Mouse (Mus musculus): ENCODE measurements around the gene Satb2. TPM values are rescaled to one million over a fixed set of nuclear protein-coding genes. Genes with fewer than 3 reads are reported as not detected.

The Satb2 gene
- total RNA-seq, 4 experiments from 2014 or later: 0.16 to 0.59 (median 0.18) TPM

DNA sequence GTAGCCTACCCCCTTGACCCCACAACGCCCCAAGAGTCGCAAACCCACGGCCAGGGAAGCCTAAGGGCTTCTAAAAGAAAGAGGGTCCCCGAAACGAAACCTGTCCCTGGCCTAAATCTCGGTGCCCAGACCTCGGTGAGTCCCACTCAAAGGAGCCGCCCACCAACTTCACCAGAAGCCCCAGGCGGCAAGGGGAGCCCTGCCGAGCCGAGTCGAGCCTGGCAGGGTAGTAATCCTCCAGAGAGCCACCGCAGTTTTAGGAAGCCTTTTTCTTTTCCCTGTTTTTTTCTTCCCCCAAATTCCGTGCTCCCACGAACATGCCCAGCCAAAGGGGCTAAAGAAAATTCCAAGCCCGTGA is 4.9 kb downstream of the Satb2 start:
- no peak for DNase-seq (ENCODE audit: low spot score in 2 of 2)

DNA sequence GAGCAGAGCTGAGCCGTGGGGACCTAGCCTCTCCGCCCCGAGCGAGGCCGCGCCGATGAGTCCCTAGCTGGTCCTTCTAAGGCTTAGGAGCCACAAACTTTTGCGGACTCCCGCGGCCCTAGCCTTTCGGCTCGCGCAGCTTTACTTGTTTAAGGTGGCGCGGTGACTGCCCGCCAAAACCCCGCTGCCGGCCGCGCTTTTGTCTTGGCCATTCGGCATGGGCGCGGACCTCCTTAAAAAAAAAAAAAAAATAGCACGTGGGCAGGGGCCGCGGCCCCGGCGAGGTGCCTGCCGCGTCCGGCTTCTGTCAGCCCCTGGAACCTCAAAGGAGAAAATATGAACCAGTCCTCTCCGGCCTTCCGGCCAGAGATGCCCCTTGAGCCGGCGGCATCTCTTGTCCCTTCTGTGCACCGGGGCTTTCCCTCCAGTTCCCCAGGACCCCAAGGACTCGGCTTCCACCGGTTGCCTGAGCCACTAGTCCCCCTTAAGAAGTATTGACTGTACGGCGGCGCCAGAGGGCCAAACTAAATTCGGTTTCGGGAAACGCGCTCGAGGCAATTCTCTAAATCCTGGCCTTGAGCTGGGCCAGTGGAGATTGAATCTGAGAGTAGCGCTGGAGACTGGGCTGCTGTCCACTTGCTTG is 5.4 kb downstream of the Satb2 start:
- peak; percentile 87 to 90 for DNase-seq (ENCODE audit: low spot score in 2 of 2)

DNA sequence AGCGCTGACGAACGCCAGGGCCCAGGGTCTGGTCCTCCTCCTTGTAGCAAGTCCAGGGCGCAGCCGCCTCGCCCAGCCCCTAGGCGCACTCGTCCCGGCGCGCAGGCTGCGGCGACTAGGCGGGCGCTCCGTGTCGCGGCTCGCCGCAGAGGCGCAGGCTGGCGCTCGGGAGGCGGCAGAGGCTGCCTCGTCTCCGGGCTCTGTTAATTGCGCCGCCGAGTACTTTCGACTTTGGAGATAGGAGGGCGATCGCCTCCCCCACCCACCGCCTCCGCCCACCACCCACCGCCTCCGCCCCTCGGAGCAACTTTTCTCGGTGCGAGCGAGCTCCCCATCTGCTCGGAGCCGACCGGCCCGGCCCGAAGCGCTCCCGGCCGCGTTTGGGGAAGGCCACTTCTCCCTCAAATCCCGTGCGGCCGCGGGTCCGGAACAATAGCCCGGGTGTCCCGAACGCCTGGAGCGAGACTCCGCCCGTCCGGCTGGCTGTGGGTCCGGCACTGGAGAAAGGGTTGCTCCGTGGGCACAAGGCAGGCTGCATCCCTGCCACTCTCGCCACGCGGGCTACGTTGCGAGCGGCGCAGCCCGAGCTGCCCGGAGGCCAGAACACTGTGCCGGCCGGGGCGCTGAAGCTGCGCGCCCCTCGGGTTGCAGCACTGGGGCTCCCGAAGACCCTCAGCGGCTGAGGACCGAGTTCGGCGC is 6.0 kb downstream of the Satb2 start:
- DNase-seq (ENCODE audit: low spot score in 2 of 2): peak in 1 of 2 experiments; percentile 20

DNA sequence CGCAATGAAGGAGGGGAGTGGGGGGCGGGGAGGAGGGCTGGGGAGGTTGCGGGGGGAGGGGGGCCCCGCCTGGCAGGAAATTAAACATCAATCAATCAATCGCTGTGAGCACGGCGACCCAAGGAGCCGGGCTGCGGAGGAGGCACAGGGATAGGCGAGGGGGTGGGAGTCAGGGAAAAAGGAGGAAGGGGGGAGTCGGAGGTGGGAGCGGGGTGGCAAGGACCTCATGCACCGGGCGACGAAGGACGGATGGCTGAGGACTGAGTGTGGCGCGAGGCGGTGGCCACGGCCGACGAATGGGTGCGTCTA is 6.6 kb downstream of the Satb2 start:
- DNase-seq (ENCODE audit: low spot score in 2 of 2): no peak

GRCm38 (mm10) chr1:56971441-56971861 is 7.0 kb downstream of the Satb2 start:
- no peak for DNase-seq (ENCODE audit: low spot score in 2 of 2)

DNA sequence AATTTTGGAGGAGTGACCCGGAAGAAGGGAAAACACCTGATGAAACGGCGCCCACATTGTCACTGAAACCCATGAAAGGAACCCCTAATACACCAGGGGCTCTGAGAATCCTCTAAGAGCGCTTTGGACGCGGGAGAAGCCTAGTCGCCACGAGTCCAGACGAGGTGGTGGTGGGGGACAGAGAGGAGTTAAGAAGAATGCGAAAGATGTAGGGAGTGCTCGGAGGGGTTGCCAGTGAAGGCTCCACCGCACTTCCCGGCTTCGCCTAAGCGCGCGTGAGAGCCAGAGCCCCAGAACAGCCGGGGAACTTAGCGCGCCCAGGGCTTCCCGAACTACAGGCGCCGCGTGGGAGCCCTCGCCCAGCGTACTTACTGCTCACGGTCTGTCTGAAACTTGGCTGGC is 7.7 kb downstream of the Satb2 start:
- DNase-seq (ENCODE audit: low spot score in 2 of 2): no peak

GRCm38 (mm10) chr1:56969364-56970360 is 8.8 kb downstream of the Satb2 start:
- no peak for DNase-seq (ENCODE audit: low spot score in 2 of 2)

- no peak for DNase-seq (ENCODE audit: low spot score in 2 of 2)
Observed at GRCm38 (mm10) chr1:56965879-56966579, 12.4 kb downstream of the Satb2 start.

DNA sequence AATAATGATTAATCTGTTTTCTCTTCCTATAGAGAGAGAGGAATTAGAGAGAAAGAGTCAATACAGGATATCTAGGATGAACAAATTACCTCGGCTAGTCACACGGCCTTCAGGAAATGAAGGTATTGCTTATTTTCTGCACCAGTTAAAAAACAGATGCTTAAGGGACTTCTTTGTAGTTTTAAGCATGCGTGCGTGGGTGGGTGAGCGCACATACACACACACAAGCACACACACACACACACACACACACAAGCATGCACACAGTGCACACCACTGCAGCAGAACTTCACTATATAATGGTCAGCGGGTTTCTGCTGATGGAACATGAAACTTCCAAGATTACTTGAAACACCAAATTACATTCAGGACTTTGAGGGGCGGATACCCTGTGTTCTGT is 14.0 kb downstream of the Satb2 start:
- no peak for DNase-seq (ENCODE audit: low spot score in 2 of 2)

- DNase-seq (ENCODE audit: low spot score in 2 of 2): no peak
Observed at GRCm38 (mm10) chr1:56963291-56963690, 15.2 kb downstream of the Satb2 start.

DNA sequence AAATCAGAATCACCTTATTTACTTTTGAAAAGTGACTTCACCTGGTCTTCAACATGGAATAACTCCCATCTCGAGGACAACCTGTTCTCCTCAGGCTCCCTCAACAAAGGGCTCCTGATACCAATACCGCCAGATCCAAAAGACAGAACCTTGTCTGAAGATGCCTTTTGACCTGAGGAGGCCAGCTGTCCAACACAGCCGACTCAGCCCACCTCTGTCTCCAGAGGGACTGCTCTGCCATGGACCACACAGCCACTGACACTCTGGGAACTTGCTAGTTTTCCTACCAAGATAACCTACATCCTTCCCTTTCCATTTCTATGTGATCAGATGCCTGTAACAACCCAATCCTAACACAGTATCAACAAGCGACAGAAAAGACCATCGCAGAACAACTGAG is 19.5 kb downstream of the Satb2 start:
- DNase-seq (ENCODE audit: low spot score in 2 of 2): no peak

GRCm38 (mm10) chr1:56957942-56958341 is 20.5 kb downstream of the Satb2 start:
- DNase-seq (ENCODE audit: low spot score in 2 of 2): no peak

- DNase-seq (ENCODE audit: low spot score in 2 of 2): no peak
Observed at GRCm38 (mm10) chr1:56956811-56957210, 21.6 kb downstream of the Satb2 start.

- no peak for DNase-seq (ENCODE audit: low spot score in 2 of 2)
Observed at GRCm38 (mm10) chr1:56955739-56956085, 22.7 kb downstream of the Satb2 start.

DNA sequence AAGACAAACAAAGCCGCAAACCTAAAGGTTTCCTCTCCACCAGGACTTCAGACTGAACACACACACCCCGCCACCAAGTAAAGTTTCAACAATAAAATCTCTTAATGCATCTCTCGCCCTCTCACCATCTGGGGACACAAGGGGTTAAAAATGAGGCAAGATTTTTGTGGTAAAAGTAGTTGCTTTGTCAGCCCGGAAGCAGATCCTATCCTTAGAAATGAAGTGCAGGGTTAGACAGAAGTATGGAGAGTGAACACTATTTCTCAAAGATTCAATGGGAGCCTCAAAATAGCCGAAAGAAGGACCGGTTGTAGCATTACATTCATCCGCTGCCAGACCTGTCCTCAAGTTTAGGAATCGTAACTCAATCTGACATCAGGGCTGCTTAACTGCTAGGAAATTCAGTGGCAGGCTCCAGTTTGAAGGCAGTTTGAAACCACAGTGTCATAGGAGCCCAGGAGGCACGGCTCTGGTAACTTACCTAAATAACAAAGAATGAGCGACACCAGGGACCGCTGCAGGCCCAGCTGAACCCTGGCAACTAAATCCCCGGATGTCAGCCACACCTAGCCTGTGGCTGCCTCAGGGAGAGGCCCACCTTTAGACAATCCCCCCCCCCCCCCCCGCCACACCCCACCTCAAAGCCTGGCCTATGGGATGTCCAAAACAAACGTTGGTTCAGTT is 23.3 kb downstream of the Satb2 start:
- no peak for DNase-seq (ENCODE audit: low spot score in 2 of 2)

DNA sequence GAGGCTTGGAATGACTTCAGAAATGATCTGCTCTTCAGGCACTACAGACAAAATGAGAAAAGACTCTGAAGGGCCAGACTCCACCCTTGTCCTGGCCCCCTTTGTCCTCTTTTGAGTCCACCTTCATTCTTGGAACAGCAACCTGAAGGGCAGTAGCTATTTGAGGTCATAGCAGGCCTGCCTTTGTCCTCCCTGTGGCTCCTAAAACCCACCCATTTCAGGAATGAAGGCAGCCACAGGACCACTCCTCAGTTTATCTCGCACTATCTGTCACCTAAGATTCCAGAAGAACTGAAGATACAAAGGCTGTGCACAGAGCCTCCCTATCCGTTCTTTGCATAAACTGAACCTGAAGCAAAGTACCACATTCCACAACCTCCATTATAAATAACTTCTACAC is 24.9 kb downstream of the Satb2 start:
- DNase-seq (ENCODE audit: low spot score in 2 of 2): no peak

DNA sequence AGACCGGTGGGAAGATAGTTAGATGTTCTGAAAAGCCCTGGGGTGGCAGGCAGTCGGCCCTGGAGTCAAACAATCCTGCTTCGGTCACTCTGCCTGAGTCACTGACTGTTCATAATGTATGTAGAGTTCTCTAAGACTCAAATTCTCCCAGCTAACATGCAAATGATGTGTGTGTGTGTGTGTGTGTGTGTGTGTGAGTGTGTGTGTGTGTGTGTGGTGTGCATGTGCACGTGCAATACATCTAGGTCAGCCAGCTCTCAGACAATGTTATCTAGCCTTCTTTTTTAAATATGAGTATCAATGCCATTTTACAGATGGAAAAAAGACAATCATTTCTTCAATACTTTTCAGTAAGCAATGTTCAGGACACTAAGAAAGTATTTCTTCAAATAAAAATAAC is 26.5 kb downstream of the Satb2 start:
- no peak for DNase-seq (ENCODE audit: low spot score in 2 of 2)

- DNase-seq (ENCODE audit: low spot score in 2 of 2): no peak
Observed at GRCm38 (mm10) chr1:56951525-56951924, 26.9 kb downstream of the Satb2 start.

DNA sequence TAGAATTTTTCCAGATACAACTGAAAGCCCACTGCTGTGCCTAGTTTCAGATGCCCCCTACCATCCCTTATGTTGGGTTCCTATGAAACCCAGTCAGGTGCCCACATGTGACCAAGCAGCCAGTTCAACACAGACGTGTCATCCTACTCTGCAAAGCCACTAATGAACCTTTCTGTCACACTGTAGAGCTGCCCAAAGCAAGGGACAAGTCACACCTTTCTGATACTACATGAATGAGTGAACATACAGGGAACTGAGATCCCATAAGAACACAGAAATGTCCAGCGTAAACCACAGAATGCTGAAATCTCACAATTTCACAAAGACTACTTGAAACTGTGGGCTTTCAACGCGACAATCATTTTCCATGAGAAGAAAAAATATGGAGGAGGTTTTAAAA is 39.0 kb downstream of the Satb2 start:
- no peak for DNase-seq (ENCODE audit: low spot score in 2 of 2)

DNA sequence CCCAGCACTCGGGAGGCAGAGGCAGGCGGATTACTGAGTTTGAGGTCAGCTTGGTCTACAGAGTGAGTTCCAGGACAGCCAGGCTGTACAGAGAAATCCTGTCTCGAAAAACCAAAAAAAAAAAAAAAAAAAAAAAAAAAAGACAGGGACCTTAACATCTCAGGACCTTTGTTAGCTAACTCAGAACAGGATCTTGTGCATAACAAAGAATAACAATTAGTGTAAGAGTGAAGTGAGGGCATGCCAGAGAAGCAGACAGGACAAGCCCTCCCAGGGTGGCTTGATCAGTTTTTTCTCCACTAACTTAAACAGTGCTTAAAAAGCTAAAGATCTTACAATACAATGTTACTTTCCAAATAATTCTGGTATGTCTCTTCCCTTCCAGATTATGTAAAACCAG is 40.0 kb downstream of the Satb2 start:
- no peak for DNase-seq (ENCODE audit: low spot score in 2 of 2)

- DNase-seq (ENCODE audit: low spot score in 2 of 2): no peak
Observed at GRCm38 (mm10) chr1:56936554-56936953, 41.9 kb downstream of the Satb2 start.
